Mouse (Mus musculus): ENCODE measurements around the gene Ankrd12.

DNA sequence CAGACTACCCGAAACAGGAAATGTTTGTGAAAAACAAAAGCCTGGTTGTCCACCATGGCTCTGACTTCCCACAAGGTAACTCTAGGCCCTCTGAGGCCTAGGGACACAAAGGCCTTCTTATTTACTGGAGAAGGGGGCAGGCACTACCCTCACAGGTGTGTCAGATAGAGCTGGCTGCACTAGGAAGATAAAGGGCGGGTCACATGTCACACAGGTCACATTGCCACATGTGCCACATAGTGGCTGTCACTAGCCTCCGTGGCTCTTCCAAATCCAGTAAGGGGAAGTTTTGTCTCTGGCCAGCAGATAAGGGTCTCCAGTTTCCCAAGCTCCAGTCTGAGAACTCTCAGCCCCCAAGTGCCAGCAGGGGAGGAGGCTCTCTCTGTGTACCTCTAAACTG is 157.7 kb downstream of the Ankrd12 start:
- no peak for TF ChIP-seq POLR2AphosphoS5 (IDR thresholded peaks at IDR 0.05; ENCODE audit: insufficient replicate concordance, low read depth, low read length)
- TF ChIP-seq GATA1 (IDR thresholded peaks at IDR 0.05; ENCODE audit: borderline replicate concordance, low read length): no peak

Measured in G1E (cell line).